Mouse (Mus musculus) ES-Bruce4 (cell line): ENCODE measurements around the gene Klf11. TPM values are rescaled to one million over a fixed set of nuclear protein-coding genes. Genes with fewer than 3 reads are reported as not detected.

Source experiments
- H3K27ac ChIP-seq: 2 replicates; pipeline ENCODE4 v1.5.1; 2012; ENCODE audit warnings: low read length, inconsistent platforms; ENCODE audit not compliant: insufficient read depth
- H3K27me3 ChIP-seq: 2 replicates; pipeline ENCODE4 v1.6.1; 2012; ENCODE audit warnings: mild to moderate bottlenecking, low read length, inconsistent platforms; ENCODE audit not compliant: control insufficient read depth, poor library complexity, insufficient read depth, severe bottlenecking
- H3K36me3 ChIP-seq: 2 replicates; pipeline ENCODE4 v1.6.1; 2012; ENCODE audit warnings: inconsistent platforms, mild to moderate bottlenecking, low read length, moderate library complexity; ENCODE audit not compliant: control insufficient read depth, poor library complexity, insufficient read depth, severe bottlenecking
- H3K4me1 ChIP-seq: one replicate; pipeline ENCODE4 v1.8.1; 2011; ENCODE audit warnings: low read length; ENCODE audit not compliant: control insufficient read depth, insufficient read depth
- H3K4me3 ChIP-seq: 2 replicates; pipeline ENCODE4 v1.5.1; 2011; ENCODE audit warnings: low read depth, mild to moderate bottlenecking, low read length
- H3K9ac ChIP-seq: 2 replicates; pipeline ENCODE4 v1.6.1; 2012; ENCODE audit warnings: low read depth, mild to moderate bottlenecking, inconsistent platforms; ENCODE audit not compliant: poor library complexity, severe bottlenecking
- H3K9me3 ChIP-seq: replicated peaks from 2 replicates; pipeline ENCODE4 v1.6.1; 2012; ENCODE audit warnings: mild to moderate bottlenecking, low read length, inconsistent platforms; ENCODE audit not compliant: control insufficient read depth, poor library complexity, insufficient read depth, severe bottlenecking
- CTCF ChIP-seq: IDR thresholded peaks from one replicate; pipeline ENCODE4 v1.8.1; 2011; ENCODE audit warnings: low read depth, low read length
- EP300 ChIP-seq: IDR thresholded peaks from 2 replicates; pipeline ENCODE4 v1.6.1; 2011; ENCODE audit warnings: low read depth, low read length; ENCODE audit not compliant: insufficient read depth
- POLR2A ChIP-seq: IDR thresholded peaks from one replicate; pipeline ENCODE4 v1.8.1; 2011; ENCODE audit warnings: low read length; ENCODE audit not compliant: insufficient read depth
- polyA plus RNA-seq: library from polyadenylated mRNA; stranded (reverse); fragments of >200 nt; gene quantifications from 2 replicates; pipeline ENCODE4 v1.2.4, GENCODE M21; 2011; ENCODE audit warnings: low read depth; ENCODE audit not compliant: missing spikeins, insufficient read depth, insufficient read length

Gene Klf11
- polyA plus RNA-seq, 1 experiment = 23.8 TPM

- Histone ChIP-seq H3K27ac (no peak overlapping the region), H3K27me3 (no peaks in the 10 kb centered on the region), H3K4me3 (no peak overlapping the region), H3K9ac (no peak overlapping the region), H3K36me3 (no peaks in the 10 kb centered on the region), H3K9me3 (no peaks in the 10 kb centered on the region), H3K4me1 (no peaks in the 10 kb centered on the region)
- TF ChIP-seq EP300 (no peak), CTCF (no peak)
These were observed 31.6 kb upstream of the Klf11 start for GRCm38 (mm10) chr12:24619436-24619835.

DNA sequence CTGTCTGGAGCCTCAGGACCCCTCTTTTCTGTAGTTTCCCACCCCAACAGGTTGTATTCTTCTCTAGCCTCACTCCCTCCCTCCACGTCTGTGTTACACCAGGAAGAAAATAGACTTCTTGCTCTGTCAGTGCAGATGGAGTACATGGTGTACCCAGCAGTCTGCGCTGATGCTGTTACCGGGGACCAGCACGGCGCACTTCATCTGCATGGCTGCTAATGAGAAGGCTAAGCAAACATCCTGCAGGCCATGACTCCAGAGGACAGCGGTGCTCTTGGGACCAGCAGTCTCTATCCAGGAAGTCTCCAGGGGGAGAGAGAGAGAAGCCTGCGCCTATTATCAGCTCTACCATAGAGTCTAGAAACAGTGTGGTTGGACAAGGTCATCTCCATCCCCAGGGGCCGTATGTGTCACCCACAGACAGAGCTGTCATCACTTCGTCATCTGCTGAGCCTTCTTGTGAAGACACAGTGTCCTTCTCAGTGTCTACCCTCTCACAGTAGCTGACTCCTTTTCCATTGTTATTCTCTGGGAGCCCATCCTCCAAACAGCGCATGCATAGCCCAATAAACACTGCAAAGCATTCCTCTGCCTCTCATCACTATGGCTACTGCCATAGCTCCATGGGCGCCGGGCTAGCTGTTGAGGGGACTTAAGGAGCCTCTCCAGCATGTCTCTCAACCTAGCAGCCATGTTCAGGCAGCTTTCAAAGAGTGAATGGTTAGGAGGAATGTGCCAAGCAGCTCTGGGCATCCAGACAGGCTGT lies 27.4 kb upstream of the Klf11 start:
- Histone ChIP-seq H3K27ac (no peak overlapping the region), H3K4me3 (no peak overlapping the region), H3K36me3 (no peaks in the 10 kb centered on the region), H3K4me1 (no peaks in the 10 kb centered on the region), H3K9me3 (no peaks in the 10 kb centered on the region), H3K27me3 (no peaks in the 10 kb centered on the region), H3K9ac (no peak overlapping the region)
- no peak for TF ChIP-seq EP300
- no peak for TF ChIP-seq POLR2A
- TF ChIP-seq CTCF = no peak

DNA sequence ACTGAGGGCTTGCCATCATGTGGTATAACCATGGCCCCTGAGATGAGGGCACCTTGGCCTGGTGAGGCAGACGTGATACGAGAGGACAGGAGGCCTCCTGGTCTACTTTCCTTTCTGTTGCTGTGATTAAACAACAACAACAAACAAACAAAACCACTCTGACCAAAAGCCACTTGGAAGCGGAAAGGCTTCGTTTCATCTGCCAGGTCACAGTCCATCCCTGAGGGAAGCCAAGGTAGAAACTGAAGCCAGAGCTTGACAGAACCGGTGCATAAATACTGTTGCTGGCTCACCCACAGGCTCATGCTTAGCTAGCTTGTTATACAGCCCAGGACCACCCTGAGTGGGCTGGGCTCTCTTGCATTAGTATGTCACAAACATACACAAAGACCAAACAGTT lies 24.7 kb upstream of the Klf11 start:
- no peak for TF ChIP-seq POLR2A
- no peak overlapping the region for H3K4me3 ChIP-seq
- H3K9me3 ChIP-seq = no peaks in the 10 kb centered on the region
- no peaks in the 10 kb centered on the region for H3K36me3 ChIP-seq
- no peak overlapping the region for H3K27ac ChIP-seq
- no peak overlapping the region for H3K9ac ChIP-seq
- no peaks in the 10 kb centered on the region for H3K27me3 ChIP-seq
- H3K4me1 ChIP-seq = no peaks in the 10 kb centered on the region

- Histone ChIP-seq H3K27ac (no peak overlapping the region), H3K9ac (no peak overlapping the region), H3K9me3 (no peaks in the 10 kb centered on the region)
These were observed 23.9 kb upstream of the Klf11 start for GRCm38 (mm10) chr12:24627215-24627614.

GRCm38 (mm10) chr12:24630220-24630619 lies 20.9 kb upstream of the Klf11 start:
- Histone ChIP-seq H3K27me3 (no peaks in the 10 kb centered on the region), H3K4me3 (no peak overlapping the region), H3K9me3 (no peaks in the 10 kb centered on the region), H3K4me1 (no peaks in the 10 kb centered on the region), H3K36me3 (no peaks in the 10 kb centered on the region), H3K9ac (no peak overlapping the region), H3K27ac (no peak overlapping the region)
- TF ChIP-seq EP300 = no peak
- no peak for TF ChIP-seq POLR2A
- no peak for TF ChIP-seq CTCF

More at GRCm38 (mm10) chr12:24627215-24627614, 23.9 kb upstream of the Klf11 start:
- TF ChIP-seq POLR2A (no peak), CTCF (no peak), EP300 (no peak)
- Histone ChIP-seq H3K4me1 (no peaks in the 10 kb centered on the region), H3K27me3 (no peaks in the 10 kb centered on the region), H3K36me3 (no peaks in the 10 kb centered on the region), H3K4me3 (no peak overlapping the region)

DNA sequence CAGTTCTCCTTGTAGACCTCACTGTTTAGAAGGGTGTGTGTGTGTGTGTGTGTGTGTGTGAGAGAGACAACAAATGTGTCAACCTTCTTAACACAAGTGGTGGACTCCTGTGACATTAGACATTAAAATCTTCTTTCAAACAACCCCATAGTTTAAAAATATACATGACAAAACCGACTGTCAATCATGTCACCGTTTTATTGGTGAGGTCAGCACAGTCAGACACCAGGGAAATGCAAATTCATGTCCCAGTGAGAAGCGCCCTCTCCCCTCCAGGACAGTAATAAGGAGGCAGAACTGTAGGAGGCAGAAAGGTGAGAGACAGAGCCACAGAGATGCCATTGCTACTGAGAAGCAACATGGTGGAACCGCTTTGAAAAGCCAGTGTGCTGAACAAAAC lies 18.7 kb upstream of the Klf11 start:
- H3K27me3 ChIP-seq = no peaks in the 10 kb centered on the region
- no peak overlapping the region for H3K4me3 ChIP-seq
- no peak for TF ChIP-seq CTCF
- no peak for TF ChIP-seq POLR2A
- TF ChIP-seq EP300 = no peak
- H3K4me1 ChIP-seq = no peaks in the 10 kb centered on the region
- no peak overlapping the region for H3K27ac ChIP-seq
- H3K36me3 ChIP-seq = no peaks in the 10 kb centered on the region
- no peak overlapping the region for H3K9ac ChIP-seq
- H3K9me3 ChIP-seq = no peaks in the 10 kb centered on the region
